Mouse (Mus musculus) brain, adult 2 months (tissue): ENCODE results near the gene Zfp804b.
A peak's percentile ranks its signal among the peaks of the same experiment; 100 is the strongest.
"Not testable (repeated sequence)": the region's sequence is repeated elsewhere in the genome, so short reads cannot be mapped to it uniquely, and the experiment has no call there.

Experiments used
- DNase-seq: peaks from one replicate; pipeline ENCODE4 v3.0.0; 2011; ENCODE audit warnings: low read depth, low spot score

Zfp804b gene

GRCm38 (mm10) chr5:7344145-7345010 lies at the start of gene Zfp804b:
TSS of gene Zfp804b (minus strand) at chr5:7344756.
- DNase-seq, result peak; percentile 60

GRCm38 (mm10) chr5:7364616-7365015 lies 20.1 kb upstream of the Zfp804b start:
- DNase-seq, result not testable (repeated sequence)

- DNase-seq, result no peak
Measured at GRCm38 (mm10) chr5:7345011-7345389, 444 bp upstream of the Zfp804b start.

- DNase-seq, result peak; percentile 8
Measured at GRCm38 (mm10) chr5:7325594-7325993, 19.0 kb downstream of the Zfp804b start.

GRCm38 (mm10) chr5:7303819-7304218 lies 40.7 kb downstream of the Zfp804b start, which contains the start of gene Tex47:
TSS of gene Tex47 (plus strand) at chr5:7304119.
- no peak for DNase-seq

GRCm38 (mm10) chr5:7302969-7303368 lies 41.6 kb downstream of the Zfp804b start:
- DNase-seq, result peak; percentile 25

- DNase-seq, result peak; percentile 73
Measured at GRCm38 (mm10) chr5:7284336-7284735, 60.2 kb downstream of the Zfp804b start.

- DNase-seq, result no peak
Measured at GRCm38 (mm10) chr5:7276659-7277455, 67.7 kb downstream of the Zfp804b start.

GRCm38 (mm10) chr5:7177589-7177988 lies 167.0 kb downstream of the Zfp804b start:
- no peak for DNase-seq

- DNase-seq, result peak; percentile 73
Measured at GRCm38 (mm10) chr5:7139658-7140057, 204.9 kb downstream of the Zfp804b start.

- DNase-seq, result peak; percentile 58
Measured at GRCm38 (mm10) chr5:7102387-7102786, 242.2 kb downstream of the Zfp804b start.

- DNase-seq, result peak; percentile 34
Measured at GRCm38 (mm10) chr5:7073936-7074631, 270.5 kb downstream of the Zfp804b start.

GRCm38 (mm10) chr5:7007468-7007867 lies 337.1 kb downstream of the Zfp804b start:
- DNase-seq, result peak; percentile 2

- peak; percentile 48 for DNase-seq
Measured at GRCm38 (mm10) chr5:6983993-6984392, 360.6 kb downstream of the Zfp804b start.

GRCm38 (mm10) chr5:6934837-6935236 lies 409.7 kb downstream of the Zfp804b start:
- no peak for DNase-seq

GRCm38 (mm10) chr5:6911290-6911689 lies 433.3 kb downstream of the Zfp804b start:
- no peak for DNase-seq

GRCm38 (mm10) chr5:6881396-6881795 lies 463.2 kb downstream of the Zfp804b start:
- DNase-seq, result no peak

GRCm38 (mm10) chr5:6871566-6871965 lies 473.0 kb downstream of the Zfp804b start:
- DNase-seq, result peak; percentile 10

- DNase-seq, result peak; percentile 59
Measured at GRCm38 (mm10) chr5:6870970-6871369, 473.6 kb downstream of the Zfp804b start.

GRCm38 (mm10) chr5:6795396-6795795 lies 549.2 kb downstream of the Zfp804b start:
- DNase-seq, result no peak

- no peak for DNase-seq
Measured at GRCm38 (mm10) chr5:6769357-6769892, 575.1 kb downstream of the Zfp804b start.
